Mouse (Mus musculus) midbrain, embryonic 12.5 days (tissue): ENCODE measurements around the gene Nln. TPM values are rescaled to one million over a fixed set of nuclear protein-coding genes. Genes with fewer than 3 reads are reported as not detected.

Experiments used
- ATAC-seq: fragments of 200-750 bp; cut with Nextera tagmentation; 2 replicates; pipeline ENCODE4 v1.8.0; 2017; ENCODE audit warnings: low read depth, moderate TSS enrichment, moderate library complexity; ENCODE audit not compliant: low FRiP score
- H3K27ac ChIP-seq: fragments of 300-500 bp; sonication (generic); replicated peaks from 2 replicates; pipeline ENCODE4 v1.5.1; 2016; ENCODE audit warnings: mild to moderate bottlenecking
- H3K27me3 ChIP-seq: fragments of 300-500 bp; sonication (generic); 2 replicates; pipeline ENCODE4 v1.6.1; 2016; ENCODE audit warnings: mild to moderate bottlenecking
- H3K36me3 ChIP-seq: fragments of 300-500 bp; sonication (generic); 2 replicates; pipeline ENCODE4 v1.6.1; 2016
- H3K4me1 ChIP-seq: fragments of 300-500 bp; sonication (generic); 2 replicates; pipeline ENCODE4 v1.6.1; 2016
- H3K4me2 ChIP-seq: fragments of 300-500 bp; sonication (generic); replicated peaks from 2 replicates; pipeline ENCODE4 v1.6.1; 2016; ENCODE audit warnings: mild to moderate bottlenecking, moderate library complexity
- H3K4me3 ChIP-seq: fragments of 300-500 bp; sonication (generic); 2 replicates; pipeline ENCODE4 v1.5.1; 2016; ENCODE audit warnings: mild to moderate bottlenecking
- H3K9ac ChIP-seq: fragments of 300-500 bp; sonication (generic); replicated peaks from 2 replicates; pipeline ENCODE4 v1.6.1; 2016; ENCODE audit warnings: mild to moderate bottlenecking, moderate library complexity
- H3K9me3 ChIP-seq: fragments of 300-500 bp; sonication (generic); 2 replicates; pipeline ENCODE4 v1.6.1; 2016; ENCODE audit warnings: mild to moderate bottlenecking
- WGBS: fragments of 180-500 bp; shearing (Covaris S2); methylation state at CpG from one replicate; pipeline ENCODE4 v1.1.7; 2016; 5-methylcytosine and 5-hydroxymethylcytosine counted together
- polyA plus RNA-seq: library from polyadenylated mRNA; unstranded; fragments of >200 nt; fragmentation: Nextera tagmentation; extraction: Ambion mirVana; gene quantifications from 2 replicates; pipeline ENCODE4 v1.2.1, GENCODE M21; 2016

Gene Nln
- polyA plus RNA-seq, 1 experiment from 2014 or later: 27.4 TPM

DNA sequence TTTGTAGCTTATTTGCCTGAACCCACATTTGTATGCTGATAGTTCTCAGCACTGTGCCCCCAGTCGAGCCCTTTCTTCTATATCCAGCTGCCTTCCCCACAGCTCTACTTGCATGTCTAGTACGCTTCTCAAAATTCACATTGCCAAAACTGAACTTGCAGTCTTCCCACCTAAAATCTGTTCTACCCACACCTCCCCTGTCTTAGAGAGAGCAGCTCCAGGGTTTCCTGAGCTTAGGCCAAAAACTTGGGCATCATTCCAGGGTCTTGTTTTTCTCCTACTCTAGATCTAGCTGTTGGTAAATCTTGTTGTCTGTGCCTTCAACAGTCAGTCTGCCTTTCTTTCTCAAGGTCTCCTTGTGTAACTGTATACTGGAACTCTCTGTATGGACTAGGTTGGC lies 5.4 kb upstream of the Nln start:
- Histone ChIP-seq H3K27ac (no peak overlapping the region), H3K9me3 (no peaks in the 10 kb centered on the region), H3K4me2 (no peak overlapping the region), H3K4me1 (peaks cover 8% of the 10 kb centered on the region; the same call in 1 of the 2 replicates), H3K4me3 (no peak overlapping the region), H3K36me3 (peaks cover 37% of the 10 kb centered on the region), H3K27me3 (no peaks in the 10 kb centered on the region), H3K9ac (no peak overlapping the region)
- no peak for ATAC-seq
- 94% methylated on average over 2 of the region's 2 CpGs for WGBS

- no peak for ATAC-seq
- H3K4me1 ChIP-seq: peaks cover 12% of the 10 kb centered on the region; the same call in 1 of the 2 replicates
- H3K27me3 ChIP-seq: no peaks in the 10 kb centered on the region
- H3K36me3 ChIP-seq: peaks cover 27% of the 10 kb centered on the region
- no peaks in the 10 kb centered on the region for H3K9me3 ChIP-seq
- WGBS: 93% methylated on average over 4 of the region's 4 CpGs
- no peak overlapping the region for H3K27ac ChIP-seq
- no peak overlapping the region for H3K4me2 ChIP-seq
- H3K9ac ChIP-seq: no peak overlapping the region
- H3K4me3 ChIP-seq: no peak overlapping the region
Observed at GRCm38 (mm10) chr13:104113782-104114181, 4.4 kb upstream of the Nln start.

DNA sequence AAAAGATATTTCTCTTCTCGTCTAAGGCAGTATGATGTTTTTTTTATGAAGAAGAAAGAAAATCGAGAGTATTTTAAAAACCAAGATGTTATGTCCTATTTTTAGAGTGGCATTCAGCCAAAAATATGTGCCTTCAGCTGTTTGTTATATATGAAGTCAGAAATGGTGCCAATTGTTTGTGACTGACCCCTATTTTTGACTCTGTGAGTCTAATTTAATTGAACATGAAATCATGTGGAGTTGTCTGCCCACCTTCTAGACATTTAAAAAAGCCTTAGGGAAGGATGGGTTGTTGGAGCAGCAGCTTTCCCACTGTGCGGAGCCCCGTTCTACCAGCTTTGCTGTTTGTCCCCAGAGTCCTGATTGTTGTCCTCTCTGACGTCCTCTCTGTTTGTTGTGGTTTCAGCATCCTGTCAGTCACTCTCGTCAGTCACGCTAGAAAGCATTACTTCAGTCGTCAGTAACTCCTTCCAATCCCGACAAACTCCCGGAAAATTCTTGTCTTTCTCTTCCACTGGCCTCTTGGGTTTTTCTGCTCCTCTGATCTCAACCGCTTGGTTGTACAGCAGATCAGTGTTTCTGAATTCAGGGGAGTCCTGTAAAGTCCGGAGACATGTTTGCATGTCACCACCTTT lies 3.0 kb upstream of the Nln start:
- Histone ChIP-seq H3K4me1 (peaks cover 15% of the 10 kb centered on the region; the same call in 1 of the 2 replicates), H3K36me3 (peaks cover 19% of the 10 kb centered on the region), H3K9me3 (no peaks in the 10 kb centered on the region), H3K9ac (no peak overlapping the region), H3K4me3 (peak overlapping the region; percentile 12), H3K4me2 (peak overlapping the region; percentile 29), H3K27ac (no peak overlapping the region), H3K27me3 (no peaks in the 10 kb centered on the region)
- WGBS: 40% methylated on average over 12 of the region's 12 CpGs
- no peak for ATAC-seq

- peak overlapping the region; percentile 80 for H3K4me3 ChIP-seq
- 39% methylated on average over 7 of the region's 7 CpGs for WGBS
- H3K9ac ChIP-seq: peak overlapping the region; percentile 81
- peak overlapping the region; percentile 96 for H3K4me2 ChIP-seq
- ATAC-seq: no peak
- H3K36me3 ChIP-seq: peaks cover 11% of the 10 kb centered on the region; the same call in 1 of the 2 replicates
- no peaks in the 10 kb centered on the region for H3K27me3 ChIP-seq
- H3K9me3 ChIP-seq: no peaks in the 10 kb centered on the region
- peak overlapping the region; percentile 80; the same call in 1 of the 2 replicates for H3K27ac ChIP-seq
- peaks cover 15% of the 10 kb centered on the region; the same call in 1 of the 2 replicates for H3K4me1 ChIP-seq
Observed at GRCm38 (mm10) chr13:104110526-104110925, 1.1 kb upstream of the Nln start.

GRCm38 (mm10) chr13:104109816-104110521 lies 555 bp upstream of the Nln start:
- Histone ChIP-seq H3K4me3 (peak overlapping the region; percentile 80), H3K4me1 (peaks cover 15% of the 10 kb centered on the region; the same call in 1 of the 2 replicates), H3K4me2 (peak overlapping the region; percentile 96), H3K27ac (peak overlapping the region; percentile 80), H3K9me3 (no peaks in the 10 kb centered on the region), H3K36me3 (0 out of 2 replicates have a peak, but pooled peaks cover 6% of the 10 kb centered on the region), H3K27me3 (no peaks in the 10 kb centered on the region), H3K9ac (peak overlapping the region; percentile 81)
- peak; percentile 80 for ATAC-seq
- WGBS: 1% methylated on average over 36 of the region's 38 CpGs

DNA sequence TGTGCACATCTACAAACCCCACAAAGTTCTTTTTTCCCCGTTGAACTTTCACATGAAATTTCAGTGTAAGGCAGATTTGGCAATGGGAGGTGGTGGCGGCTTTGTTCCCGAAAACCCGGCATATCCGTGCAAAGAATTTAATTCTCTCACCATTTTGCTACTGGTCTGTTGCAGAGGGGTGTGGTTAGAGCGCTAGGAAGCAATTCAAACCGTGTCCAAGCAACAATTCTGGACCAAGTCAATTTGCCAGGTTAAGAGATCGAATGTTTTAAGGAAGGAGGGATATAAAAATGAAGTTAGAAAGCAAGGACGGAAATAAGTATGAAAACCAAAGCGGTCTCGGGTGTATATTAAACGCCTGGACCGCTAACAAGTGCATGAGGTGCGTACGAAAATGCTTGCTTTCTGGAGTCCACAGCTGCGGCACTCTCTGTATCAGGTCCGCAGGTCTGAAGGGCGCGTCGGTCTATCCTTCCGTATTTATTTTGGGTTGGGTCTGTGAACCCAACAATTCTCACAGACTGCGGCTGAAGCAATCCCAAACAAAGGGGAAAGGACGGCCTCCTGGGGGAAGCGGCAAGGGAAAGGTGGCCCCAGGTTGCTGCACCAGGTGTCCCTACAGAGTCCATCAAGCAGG lies 645 bp downstream of the Nln start:
- WGBS: under 1% methylated on average over 24 of the region's 24 CpGs
- peak overlapping the region; percentile 69; the same call in 1 of the 2 replicates for H3K27ac ChIP-seq
- ATAC-seq: peak; percentile 10

DNA sequence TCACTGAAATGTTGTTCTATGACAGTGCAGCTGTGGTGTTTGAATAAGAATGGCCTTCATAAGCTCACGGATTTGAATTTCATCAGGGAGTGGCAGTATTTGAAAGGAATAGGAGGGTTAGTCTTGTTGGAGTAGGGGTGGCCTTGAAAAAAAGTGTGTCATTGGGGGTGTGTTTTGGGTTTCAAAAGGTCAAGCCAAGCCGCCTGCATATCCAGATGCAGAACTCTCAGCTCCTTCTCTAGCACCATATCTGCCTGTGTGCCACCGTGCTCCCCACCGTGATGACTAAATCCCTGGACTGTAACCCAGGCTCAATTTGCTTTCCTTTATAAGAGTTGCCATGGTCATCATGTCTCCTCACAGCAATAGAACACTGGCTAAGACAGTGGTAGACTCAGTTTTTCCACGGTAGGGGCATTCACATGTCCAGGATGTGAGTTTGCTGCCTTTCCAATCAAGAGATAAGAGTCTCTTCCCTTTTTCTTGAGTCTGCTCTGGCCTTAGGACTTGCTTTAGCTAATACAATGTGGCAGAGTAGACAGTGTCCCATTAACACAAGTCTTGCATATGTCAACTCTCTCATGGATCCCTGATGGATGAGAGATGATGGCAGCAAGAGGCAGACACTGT lies 7.7 kb downstream of the Nln start:
- WGBS: 84% methylated on average over 5 of the region's 5 CpGs
- no peak overlapping the region for H3K27ac ChIP-seq
- no peak overlapping the region for H3K4me2 ChIP-seq
- ATAC-seq: no peak
- H3K4me1 ChIP-seq: no peaks in the 10 kb centered on the region
- no peaks in the 10 kb centered on the region for H3K36me3 ChIP-seq
- 0 out of 2 replicates have a peak, but pooled peaks cover 7% of the 10 kb centered on the region for H3K9me3 ChIP-seq
- no peaks in the 10 kb centered on the region for H3K27me3 ChIP-seq
- H3K9ac ChIP-seq: no peak overlapping the region
- no peak overlapping the region for H3K4me3 ChIP-seq

More for the DNA sequence above, 645 bp downstream of the Nln start:
- peak overlapping the region; percentile 96 for H3K4me2 ChIP-seq
- no peaks in the 10 kb centered on the region for H3K27me3 ChIP-seq
- H3K9ac ChIP-seq: peak overlapping the region; percentile 70
- no peaks in the 10 kb centered on the region for H3K36me3 ChIP-seq
- peak overlapping the region; percentile 80 for H3K4me3 ChIP-seq
- H3K9me3 ChIP-seq: 0 out of 2 replicates have a peak, but pooled peaks cover 7% of the 10 kb centered on the region
- H3K4me1 ChIP-seq: peaks cover 15% of the 10 kb centered on the region; the same call in 1 of the 2 replicates

DNA sequence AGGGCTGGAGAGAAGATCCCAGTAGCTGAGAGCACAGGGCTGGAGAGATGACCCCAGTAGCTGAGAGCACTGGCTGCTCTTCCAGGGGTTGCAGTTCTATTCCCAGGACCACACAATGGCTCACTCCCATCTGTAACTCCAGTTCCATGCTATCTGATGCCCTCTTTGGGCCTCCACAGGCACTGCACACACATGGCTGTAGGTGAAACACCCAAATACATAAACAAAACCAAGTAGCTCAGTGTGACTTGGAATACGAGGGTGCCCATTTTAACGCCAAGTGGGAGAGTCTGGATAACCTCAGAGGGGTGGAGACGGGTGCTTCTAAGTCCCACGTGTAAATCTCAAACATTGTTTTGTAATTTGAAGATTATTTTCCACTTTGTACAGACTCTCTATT lies 9.0 kb downstream of the Nln start:
- Histone ChIP-seq H3K9me3 (0 out of 2 replicates have a peak, but pooled peaks cover 7% of the 10 kb centered on the region), H3K27me3 (no peaks in the 10 kb centered on the region), H3K27ac (no peak overlapping the region), H3K4me2 (no peak overlapping the region), H3K9ac (no peak overlapping the region), H3K4me3 (no peak overlapping the region), H3K36me3 (no peaks in the 10 kb centered on the region), H3K4me1 (no peaks in the 10 kb centered on the region; the same call in 1 of the 2 replicates)
- ATAC-seq: no peak
- 90% methylated on average over 4 of the region's 4 CpGs for WGBS

GRCm38 (mm10) chr13:104097190-104097589 lies 12.2 kb downstream of the Nln start:
- H3K4me2 ChIP-seq: no peak overlapping the region
- no peak overlapping the region for H3K4me3 ChIP-seq
- WGBS: 93% methylated on average over 7 of the region's 7 CpGs
- H3K36me3 ChIP-seq: no peaks in the 10 kb centered on the region
- no peaks in the 10 kb centered on the region; the same call in 1 of the 2 replicates for H3K4me1 ChIP-seq
- H3K27ac ChIP-seq: no peak overlapping the region
- H3K9ac ChIP-seq: no peak overlapping the region
- ATAC-seq: no peak
- no peaks in the 10 kb centered on the region for H3K27me3 ChIP-seq
- H3K9me3 ChIP-seq: no peaks in the 10 kb centered on the region

DNA sequence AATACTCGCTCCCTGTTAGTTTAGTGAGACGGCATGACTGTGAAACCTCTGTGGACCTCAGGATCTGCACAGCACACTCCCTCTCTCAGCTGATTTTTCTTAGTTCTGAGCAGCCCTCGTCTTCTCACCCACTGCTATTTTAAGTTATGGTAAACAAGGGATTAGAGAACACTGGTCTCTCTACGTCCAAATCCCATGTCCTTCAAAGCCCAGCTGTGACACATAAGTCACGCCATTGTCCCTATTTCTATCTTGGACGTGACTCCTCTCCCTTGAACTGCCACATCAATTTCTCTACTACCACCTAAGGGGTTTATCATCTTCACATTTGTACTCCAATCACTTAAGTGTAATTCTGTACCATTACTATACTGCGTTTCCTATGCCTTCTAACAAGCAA lies 13.5 kb downstream of the Nln start:
- H3K27me3 ChIP-seq: no peaks in the 10 kb centered on the region
- no peak overlapping the region for H3K27ac ChIP-seq
- no peaks in the 10 kb centered on the region for H3K36me3 ChIP-seq
- no peak overlapping the region for H3K4me3 ChIP-seq
- H3K4me2 ChIP-seq: no peak overlapping the region
- H3K9me3 ChIP-seq: no peaks in the 10 kb centered on the region
- H3K9ac ChIP-seq: no peak overlapping the region
- ATAC-seq: no peak
- H3K4me1 ChIP-seq: no peaks in the 10 kb centered on the region; the same call in 1 of the 2 replicates
- WGBS: 53% methylated on average over 7 of the region's 7 CpGs

- no peak overlapping the region for H3K4me3 ChIP-seq
- no peaks in the 10 kb centered on the region for H3K36me3 ChIP-seq
- H3K9me3 ChIP-seq: no peaks in the 10 kb centered on the region
- H3K27me3 ChIP-seq: no peaks in the 10 kb centered on the region
- H3K4me1 ChIP-seq: no peaks in the 10 kb centered on the region; the same call in 1 of the 2 replicates
- H3K4me2 ChIP-seq: no peak overlapping the region
- no peak overlapping the region for H3K9ac ChIP-seq
- H3K27ac ChIP-seq: no peak overlapping the region
- ATAC-seq: no peak
- WGBS: 85% methylated on average over 11 of the region's 11 CpGs
Observed at GRCm38 (mm10) chr13:104094531-104095385, 14.7 kb downstream of the Nln start.
